Mouse (Mus musculus): ENCODE results near the gene Adh5.

- TF ChIP-seq CTCF (IDR thresholded peaks at IDR 0.05; ENCODE audit: low read depth) (no peak), EP300 (IDR thresholded peaks at IDR 0.05; ENCODE audit: low read depth) (no peak)
Measured at GRCm38 (mm10) chr3:138430360-138430976, 12.4 kb upstream of the Adh5 start.

Measured in liver, postnatal 0 days (tissue).